Mouse (Mus musculus): Measurements from ENCODE around the gene Olfr851. TPM values are rescaled to one million over a fixed set of nuclear protein-coding genes. Genes with fewer than 3 reads are reported as not detected.

The Olfr851 gene
- total RNA-seq (2022) = under 1 TPM in 1 of 4 experiments, not detected in 3; 0.03 TPM

- DNase-seq (ENCODE audit: low spot score) = no peak
Observed at GRCm38 (mm10) chr9:19492995-19493394, at the start of gene Olfr851. Gene Olfr851 (plus strand): TSS chr9:19493295.

- DNase-seq (ENCODE audit: low spot score) = no peak
Observed at GRCm38 (mm10) chr9:19478148-19478547, 14.9 kb upstream of the Olfr851 start, which contains the start of gene Olfr850. Gene Olfr850 (minus strand): TSS chr9:19478248.

GRCm38 (mm10) chr9:19540976-19541375 is 47.9 kb downstream of the Olfr851 start, which contains the start of gene Olfr853:
Gene Olfr853 (minus strand): TSS chr9:19541076.
- no peak for DNase-seq (ENCODE audit: low spot score)

Other genes with a start within 250 kb of the Olfr851 start
- not detected for gene Olfr843, start 241.3 kb upstream of the Olfr851 start, total RNA-seq (2022)
- gene Olfr844, start 176.9 kb upstream of the Olfr851 start, total RNA-seq (2022) = not detected
- not detected for gene Olfr845, start 156.8 kb upstream of the Olfr851 start, total RNA-seq (2022)
- not detected for gene Olfr846, start 129.3 kb upstream of the Olfr851 start, total RNA-seq (2022)
- gene Olfr847, start 114.6 kb upstream of the Olfr851 start, total RNA-seq (2022) = not detected
- gene Olfr849, start 53.0 kb upstream of the Olfr851 start, total RNA-seq (2022) = not detected
- gene Olfr850, start 15.0 kb upstream of the Olfr851 start, total RNA-seq (2022) = not detected
- not detected for gene Olfr853, start 47.8 kb downstream of the Olfr851 start, total RNA-seq (2022)
- not detected for gene Olfr854, start 74.1 kb downstream of the Olfr851 start, total RNA-seq (2022)
- not detected for gene Olfr855, start 89.3 kb downstream of the Olfr851 start, total RNA-seq (2022)
- 10 to 100 TPM; 13.3 to 14.7 (median 13.7) TPM for gene Zfp317, start 128.8 kb downstream of the Olfr851 start, total RNA-seq (2022)
- not detected for gene Olfr857, start 216.1 kb downstream of the Olfr851 start, total RNA-seq (2022)

Measured in heart, adult 8-10 months (tissue).